8 mouse cellular contexts compared by ENCODE assay signal in the genomic region with DNA sequence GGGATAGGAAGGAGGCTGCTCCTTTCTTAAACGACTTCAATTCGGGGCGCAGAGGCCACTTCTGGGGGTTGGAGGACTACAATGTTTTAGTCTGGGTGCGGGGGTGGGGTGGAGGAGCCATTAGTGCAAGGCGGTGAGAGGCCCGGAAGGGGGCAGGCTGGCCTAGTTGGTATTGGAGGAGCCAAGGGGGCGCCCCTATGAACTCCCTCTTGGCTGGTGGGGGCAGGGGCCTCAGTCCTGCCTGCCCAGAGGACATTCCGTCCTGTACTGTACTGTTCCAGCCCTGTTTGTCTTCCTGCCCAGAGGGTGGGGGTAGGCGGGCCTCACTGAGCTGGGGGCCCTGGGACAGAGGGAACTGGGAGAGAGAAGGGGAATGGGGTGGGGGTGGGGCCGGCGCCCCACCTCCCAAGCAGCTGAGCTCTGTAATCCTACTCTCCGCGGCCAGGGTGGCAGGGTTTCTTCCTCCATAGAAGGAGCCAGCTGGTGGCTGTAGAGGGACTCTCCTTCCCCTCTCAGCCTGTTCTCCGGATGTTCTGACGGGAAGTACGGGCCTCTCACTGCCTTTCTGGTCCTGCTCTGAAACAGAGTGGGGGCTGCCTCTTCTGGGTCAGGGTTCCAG. TPM values are rescaled to one million over a fixed set of nuclear protein-coding genes. Genes with fewer than 3 reads are reported as not detected.
A peak's percentile ranks its signal among the peaks of the same experiment; 100 is the strongest.
DNase-seq lines count a peak whose midpoint lies in the region; ATAC-seq and TF ChIP-seq lines count a peak whose summit lies in the region.

No protein-coding gene starts in this region.

- no peaks in the 10 kb centered on the region for H3K27me3 ChIP-seq in small intestine, adult 2 months (ENCODE audit: control insufficient read depth, insufficient read depth, low read length)

- TF ChIP-seq CTCF in small intestine, adult 2 months (IDR thresholded peaks at IDR 0.05; ENCODE audit: extremely low read depth, insufficient read length, insufficient replicate concordance, low read depth, low read length) = 0 out of 2 replicates have a peak, but pooled peaks have one; percentile 12

- H3K36me3 ChIP-seq in small intestine, adult 2 months (ENCODE audit: control insufficient read depth, insufficient read depth, low read length) = no peaks in the 10 kb centered on the region

- intact Hi-C loops in left cerebral cortex, postnatal 36 days (cut with DNase I) = no loop called here

- WGBS in small intestine, adult 2 months = 5% methylated on average over 16 of the region's 16 CpGs

- peaks cover 37% of the 10 kb centered on the region for H3K4me1 ChIP-seq in small intestine, adult 2 months (ENCODE audit: control insufficient read depth, insufficient read depth, insufficient read length, low read length)

- ATAC-seq in common myeloid progenitor, adult 5-6 weeks (replicated peaks; ENCODE audit: low read depth, poor library complexity, severe bottlenecking) = peak; percentile 37
- ATAC-seq in megakaryocyte progenitor cell, adult 5-6 weeks (replicated peaks; ENCODE audit: poor library complexity) = peak; percentile 30
- no peak for ATAC-seq in erythroid progenitor cell, adult 5-6 weeks (replicated peaks; ENCODE audit: low FRiP score, poor library complexity, severe bottlenecking)

- TF ChIP-seq POLR2A in small intestine, adult 2 months (IDR thresholded peaks at IDR 0.05; ENCODE audit: low read depth, low read length) = no peak

- no peak overlapping the region for H3K4me3 ChIP-seq in small intestine, adult 2 months (ENCODE audit: low read depth, low read length)

- peak; percentile 29 to 63 for DNase-seq in adrenal gland, adult 18-20 months (ENCODE audit: low spot score in 2 of 2)
- DNase-seq in gastrocnemius, postnatal 25 days = peak; percentile 97
- peak; percentile 61 for DNase-seq in induced T-regulatory cell, adult 2 months (ENCODE audit: low read depth)
- DNase-seq in left cerebral cortex, postnatal 36 days (ENCODE audit: low spot score in 2 of 2) = peak; percentile 67 to 72

- H3K27ac ChIP-seq in small intestine, adult 2 months (ENCODE audit: insufficient read depth, low read depth, low read length) = peak overlapping the region; percentile 91

RNA-seq across cellular contexts. Expression of a gene that starts 4.0 kb away (rescaled TPM):
- total RNA-seq in adrenal gland, adult 18-20 months (2021) = 1 to 10 TPM; 3.4 to 4.3 TPM
- total RNA-seq in common myeloid progenitor, adult 5-6 weeks (2017) = 0.82 and 2.2 TPM in 2 replicates
- 1 to 10 TPM in 1 of 2 experiments, under 1 TPM in 1; 0.97 to 1.3 TPM for total RNA-seq in gastrocnemius, postnatal 25 days (2021)
- total RNA-seq in left cerebral cortex, postnatal 36 days (2021) = 10 to 100 TPM in 1 of 2 experiments, 1 to 10 TPM in 1; 6.8 to 16.0 TPM
- total RNA-seq in megakaryocyte progenitor cell, adult 5-6 weeks (2015) = 1.6 and 2.1 TPM in 2 replicates
- 0.21 and 0.78 TPM in 2 replicates for total RNA-seq in megakaryocyte progenitor cell, adult 5-6 weeks (2017)
- polyA plus RNA-seq in small intestine, adult 2 months (2012; rRNA removed) = 0.52 and 0.68 TPM in 2 replicates
- total RNA-seq in erythroid progenitor cell, adult 5-6 weeks (2015; ENCODE audit: low replicate concordance) = 1.4 TPM in 1 of 2 replicates, not detected in the other
- 0.13 TPM in 1 of 2 replicates, not detected in the other for total RNA-seq in erythroid progenitor cell, adult 5-6 weeks (2017; ENCODE audit: low replicate concordance)

RNA-seq across cellular contexts. Expression of a gene that starts 15.7 kb away (rescaled TPM):
- total RNA-seq in adrenal gland, adult 18-20 months (2021) = under 1 TPM; 0.32 to 0.33 TPM
- total RNA-seq in common myeloid progenitor, adult 5-6 weeks (2017) = 1.0 TPM in 1 of 2 replicates, not detected in the other
- total RNA-seq in gastrocnemius, postnatal 25 days (2021) = under 1 TPM; 0.08 to 0.10 TPM
- total RNA-seq in left cerebral cortex, postnatal 36 days (2021) = 1 to 10 TPM; 4.1 to 6.3 TPM
- total RNA-seq in megakaryocyte progenitor cell, adult 5-6 weeks (2015) = 0.02 TPM in 1 of 2 replicates, not detected in the other
- 0.25 TPM in 1 of 2 replicates, not detected in the other for total RNA-seq in megakaryocyte progenitor cell, adult 5-6 weeks (2017)
- not detected in 2 replicates for polyA plus RNA-seq in small intestine, adult 2 months (2012; rRNA removed)
- 0.72 TPM in 1 of 2 replicates, not detected in the other for total RNA-seq in erythroid progenitor cell, adult 5-6 weeks (2015; ENCODE audit: low replicate concordance)
- total RNA-seq in erythroid progenitor cell, adult 5-6 weeks (2017; ENCODE audit: low replicate concordance) = not detected in 2 replicates

RNA-seq across cellular contexts. Expression of a gene that starts 30.5 kb away (rescaled TPM):
- 10 to 100 TPM; 88.9 to 95.2 TPM for total RNA-seq in adrenal gland, adult 18-20 months (2021)
- total RNA-seq in common myeloid progenitor, adult 5-6 weeks (2017) = 75.0 and 99.0 TPM in 2 replicates
- total RNA-seq in gastrocnemius, postnatal 25 days (2021) = 10 to 100 TPM; 59.8 to 68.1 TPM
- total RNA-seq in left cerebral cortex, postnatal 36 days (2021) = 100 to 1,000 TPM; 159 to 168 TPM
- 74.8 and 80.5 TPM in 2 replicates for total RNA-seq in megakaryocyte progenitor cell, adult 5-6 weeks (2015)
- 68.3 and 78.9 TPM in 2 replicates for total RNA-seq in megakaryocyte progenitor cell, adult 5-6 weeks (2017)
- polyA plus RNA-seq in small intestine, adult 2 months (2012; rRNA removed) = 121 and 278 TPM in 2 replicates
- 22.6 and 26.3 TPM in 2 replicates for total RNA-seq in erythroid progenitor cell, adult 5-6 weeks (2015; ENCODE audit: low replicate concordance)
- total RNA-seq in erythroid progenitor cell, adult 5-6 weeks (2017; ENCODE audit: low replicate concordance) = 20.7 and 20.9 TPM in 2 replicates

Comparison
In these comparisons a context has a peak if more than half of its experiments do, and no peak if none do; other contexts are left out.
1. DNase-seq: peak in every context shown above with its lines; median percentile 97 in gastrocnemius, postnatal 25 days; 70 in left cerebral cortex, postnatal 36 days; 61 in induced T-regulatory cell, adult 2 months; 46 in adrenal gland, adult 18-20 months.